Mouse (Mus musculus) bone marrow, adult 2 months (tissue): ENCODE data around the gene Cisd2.

Source experiments
- CTCF ChIP-seq: fragments of 200-500 bp; IDR thresholded peaks from 2 replicates; pipeline ENCODE4 v1.5.1; 2011; ENCODE audit warnings: low read length, control low read depth; ENCODE audit not compliant: control insufficient read depth, insufficient read depth
- POLR2A ChIP-seq: fragments of 200-500 bp; IDR thresholded peaks from 2 replicates; pipeline ENCODE4 v1.6.1; 2011; ENCODE audit warnings: low read depth, mild to moderate bottlenecking, control low read depth, low read length, borderline replicate concordance; ENCODE audit not compliant: control insufficient read depth

DNA sequence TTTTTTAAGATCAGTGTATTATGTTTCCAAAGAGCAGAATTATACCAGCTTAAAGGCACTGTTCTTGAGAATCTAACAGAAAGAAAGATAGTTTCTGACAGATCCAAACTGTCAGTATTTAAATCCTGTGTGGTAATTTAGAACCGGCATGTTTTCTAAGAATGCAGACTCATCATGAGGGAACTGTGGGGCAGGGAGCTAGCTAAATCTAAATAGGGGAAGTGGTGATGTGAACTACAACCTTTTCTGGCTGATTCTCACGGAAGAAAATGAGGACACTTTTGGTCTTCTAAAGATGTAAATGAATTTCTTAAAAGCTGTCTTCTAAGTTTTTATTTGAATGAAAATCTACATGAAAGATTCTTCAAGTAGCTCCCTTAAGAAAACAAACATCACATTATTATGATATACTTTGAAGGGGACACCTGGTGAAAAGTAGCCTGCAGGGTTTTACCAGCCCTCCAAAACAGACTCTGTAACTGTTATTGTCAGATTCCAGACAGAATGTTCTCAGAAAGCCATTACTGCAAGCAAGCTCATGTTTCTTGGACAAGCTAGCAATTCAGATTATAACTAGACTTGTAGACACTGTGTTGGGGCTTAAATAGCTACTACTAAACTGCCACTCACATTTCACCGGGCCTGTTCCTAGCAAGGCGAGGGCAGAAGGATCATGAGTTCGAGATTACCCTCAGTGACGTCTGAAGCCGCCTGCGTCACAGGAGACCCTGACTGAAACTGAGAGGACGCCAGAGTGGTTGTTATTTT is 3.0 kb downstream of the Cisd2 start:
- TF ChIP-seq CTCF (no peak), POLR2A (no peak)
